Mouse (Mus musculus): ENCODE measurements around the gene Tcerg1l.

Tcerg1l gene

DNA sequence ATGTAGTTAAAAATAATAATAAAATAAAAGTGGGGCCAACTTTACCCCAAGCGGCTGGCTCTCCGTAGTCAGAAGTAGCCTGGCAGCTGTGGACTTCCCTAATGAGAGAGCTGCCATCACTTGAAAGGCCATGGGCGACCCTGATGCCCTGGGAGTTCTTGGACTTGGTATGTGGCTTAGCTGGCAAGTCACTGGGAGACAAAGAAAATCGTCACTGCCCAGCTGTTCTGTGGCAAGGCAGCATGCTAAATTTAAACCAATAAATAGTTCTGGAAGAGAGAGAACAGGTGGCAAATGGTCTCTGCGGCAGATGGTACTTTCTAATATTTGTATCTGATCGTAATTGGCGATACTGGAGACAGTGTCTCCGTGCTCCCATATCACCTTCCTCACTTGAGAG is 40.1 kb downstream of the Tcerg1l start:
- DNase-seq: no peak

DNA sequence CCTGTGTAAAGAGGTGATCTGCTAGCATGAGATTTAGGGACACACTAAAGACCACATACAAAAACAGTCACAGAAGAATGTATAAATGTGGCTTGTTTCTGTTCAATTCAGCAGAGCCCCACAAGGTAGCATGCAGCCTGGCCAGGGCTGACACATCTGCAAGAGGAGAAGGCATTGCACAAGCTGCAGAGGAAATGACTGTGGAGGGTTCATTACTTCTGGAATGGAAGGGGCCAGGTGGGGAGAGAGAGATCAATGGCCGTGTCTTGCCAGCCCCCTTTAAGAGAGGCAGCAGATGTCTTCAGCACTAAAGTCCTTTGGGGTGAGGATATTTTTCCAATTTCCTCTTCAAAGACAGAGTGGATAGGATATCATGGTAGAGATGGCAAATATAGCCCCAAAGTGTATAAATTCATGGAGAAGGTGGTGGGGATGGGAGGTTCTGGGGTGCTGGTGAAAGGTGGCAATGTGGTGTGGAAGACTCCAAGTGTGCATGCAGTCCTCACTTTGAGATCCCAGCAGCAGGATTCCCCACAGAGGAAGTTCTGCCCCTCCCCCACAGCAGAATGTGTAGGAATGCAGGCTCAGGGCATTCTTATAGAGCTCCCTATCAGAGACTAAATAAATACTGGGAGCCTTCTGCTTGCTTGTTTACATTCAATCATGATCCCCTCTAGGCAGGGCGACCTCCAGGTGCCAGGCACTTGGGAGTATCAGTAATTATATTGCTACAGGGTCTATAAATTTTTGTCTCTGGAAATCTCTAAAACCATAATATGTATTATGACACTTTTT is 40.7 kb downstream of the Tcerg1l start:
- no peak for DNase-seq

DNA sequence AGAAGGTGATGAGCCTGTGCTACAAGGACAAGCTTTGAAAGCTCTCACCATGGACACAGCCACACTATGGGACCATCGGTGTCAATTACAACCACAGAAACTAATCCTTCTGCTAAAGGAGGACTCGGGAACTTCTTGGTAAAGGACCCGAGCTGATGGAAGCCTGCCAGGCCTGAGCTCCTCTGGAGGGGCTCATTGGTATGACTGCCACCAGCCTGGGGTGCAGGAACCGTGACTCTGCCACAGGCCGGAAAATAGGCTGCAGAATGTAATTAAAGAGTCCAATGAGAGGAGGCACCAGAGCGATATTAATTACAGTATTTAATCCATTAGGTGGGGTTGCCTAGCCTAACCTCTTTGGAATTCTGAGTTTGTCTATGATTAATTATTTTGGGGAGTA is 52.1 kb downstream of the Tcerg1l start:
- no peak for DNase-seq

DNA sequence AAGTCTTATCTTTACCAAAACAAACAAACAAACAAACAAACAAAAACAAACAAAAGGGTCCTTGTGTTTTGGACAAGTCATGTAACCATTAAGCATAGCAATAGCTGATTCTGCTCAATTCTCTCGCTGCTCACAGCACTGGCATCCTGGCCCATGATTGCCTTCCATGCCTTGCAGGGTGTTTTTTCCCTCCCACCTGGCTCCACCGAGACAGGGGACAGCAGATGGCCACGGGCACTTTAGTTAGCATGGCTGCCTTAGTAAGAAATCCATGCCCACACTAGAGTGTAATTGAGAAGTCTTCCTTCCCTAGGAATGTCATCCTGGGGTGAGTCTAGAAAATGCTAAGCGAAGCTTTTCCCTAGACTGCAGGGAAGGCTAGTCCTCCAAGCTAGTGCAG is 59.1 kb downstream of the Tcerg1l start:
- DNase-seq: no peak

- no peak for DNase-seq
These were observed 59.6 kb downstream of the Tcerg1l start for GRCm38 (mm10) chr7:138337946-138338345.

GRCm38 (mm10) chr7:138332504-138333168 is 64.9 kb downstream of the Tcerg1l start:
- DNase-seq: no peak

DNA sequence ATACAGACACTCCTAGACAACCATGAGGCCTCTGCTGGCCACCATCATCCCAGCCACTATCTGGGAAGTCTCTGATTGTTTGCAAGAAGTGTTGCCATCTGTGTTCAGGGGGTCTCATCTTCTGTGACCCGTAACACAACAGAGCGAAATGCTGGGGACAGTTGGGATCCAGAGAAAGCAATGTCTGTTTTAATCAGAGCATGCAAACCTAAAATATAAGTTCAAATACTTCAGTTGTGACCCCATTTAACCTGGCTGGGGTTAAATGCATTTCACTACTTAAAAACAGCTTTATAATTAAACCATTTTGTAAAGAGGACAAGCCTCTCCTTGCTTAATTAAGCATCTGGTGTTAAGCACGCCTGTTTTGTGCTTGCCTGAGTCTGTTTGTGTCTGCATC is 66.3 kb downstream of the Tcerg1l start:
- no peak for DNase-seq

DNA sequence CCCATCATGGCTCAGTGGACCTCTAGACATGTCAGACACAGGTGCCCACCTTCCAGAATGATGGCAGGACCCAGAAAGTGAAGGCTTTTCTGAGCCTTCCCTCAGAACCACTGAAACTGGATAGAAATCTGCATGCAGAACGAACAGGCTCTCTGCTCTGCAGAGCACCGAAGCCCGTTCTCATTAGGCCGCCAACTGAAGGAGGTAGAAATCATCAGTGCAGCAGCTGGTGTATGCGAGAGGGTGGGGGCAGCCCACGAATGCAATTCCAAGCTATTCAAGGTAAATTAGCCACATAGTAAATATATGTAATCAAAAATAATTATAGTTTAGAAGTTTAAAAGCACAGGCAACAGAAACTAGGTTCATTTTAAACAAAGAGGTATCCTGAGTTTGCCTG is 68.9 kb downstream of the Tcerg1l start:
- DNase-seq: peak; percentile 11

- no peak for DNase-seq
These were observed 70.8 kb downstream of the Tcerg1l start for GRCm38 (mm10) chr7:138326760-138327159.

GRCm38 (mm10) chr7:138313733-138314132 is 83.8 kb downstream of the Tcerg1l start:
- no peak for DNase-seq

DNA sequence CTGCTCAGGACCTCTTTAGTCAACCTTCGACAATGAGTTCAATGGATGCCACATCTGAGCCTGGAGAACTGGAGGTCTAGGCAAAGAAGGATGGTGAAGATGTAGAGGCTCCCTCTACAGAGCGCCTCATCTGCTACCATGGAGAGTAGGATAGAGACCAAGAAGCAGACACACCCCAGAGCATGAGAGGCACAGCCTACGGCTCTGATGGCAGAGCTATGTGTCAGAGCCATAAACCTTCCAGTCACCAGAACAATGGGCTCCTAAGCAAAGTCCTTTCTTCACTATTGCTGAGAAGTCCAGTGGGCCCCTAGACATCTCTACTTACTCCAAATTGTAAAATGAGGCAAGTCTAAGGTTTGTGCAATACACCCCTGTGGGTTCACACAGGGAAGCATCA is 91.4 kb downstream of the Tcerg1l start:
- DNase-seq: no peak

GRCm38 (mm10) chr7:138284790-138285189 is 112.7 kb downstream of the Tcerg1l start:
- no peak for DNase-seq

- DNase-seq: no peak
These were observed 122.3 kb downstream of the Tcerg1l start for GRCm38 (mm10) chr7:138275263-138275662.

DNA sequence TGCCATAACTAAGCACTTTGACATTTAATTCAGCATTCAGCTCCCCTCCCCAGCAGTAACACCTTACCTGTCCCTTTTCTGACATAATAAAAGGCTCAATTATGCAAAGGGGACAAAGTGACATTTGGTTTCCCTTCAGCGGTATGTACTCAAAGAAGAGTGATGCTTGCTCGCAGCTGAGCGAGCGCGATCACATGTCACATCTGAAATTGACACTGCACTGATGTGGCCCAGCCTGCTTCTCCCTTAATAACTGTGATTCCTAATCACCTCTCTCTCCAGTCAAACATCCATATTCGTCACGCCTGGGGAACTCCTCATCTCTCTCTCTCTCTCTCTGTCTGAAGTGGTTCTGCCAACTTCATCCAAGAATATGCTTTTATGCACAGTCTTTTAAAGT is 126.2 kb downstream of the Tcerg1l start:
- no peak for DNase-seq

- DNase-seq: no peak
These were observed 128.1 kb downstream of the Tcerg1l start for GRCm38 (mm10) chr7:138269386-138269785.

- DNase-seq: no peak
These were observed 129.4 kb downstream of the Tcerg1l start for GRCm38 (mm10) chr7:138267976-138268646.

DNA sequence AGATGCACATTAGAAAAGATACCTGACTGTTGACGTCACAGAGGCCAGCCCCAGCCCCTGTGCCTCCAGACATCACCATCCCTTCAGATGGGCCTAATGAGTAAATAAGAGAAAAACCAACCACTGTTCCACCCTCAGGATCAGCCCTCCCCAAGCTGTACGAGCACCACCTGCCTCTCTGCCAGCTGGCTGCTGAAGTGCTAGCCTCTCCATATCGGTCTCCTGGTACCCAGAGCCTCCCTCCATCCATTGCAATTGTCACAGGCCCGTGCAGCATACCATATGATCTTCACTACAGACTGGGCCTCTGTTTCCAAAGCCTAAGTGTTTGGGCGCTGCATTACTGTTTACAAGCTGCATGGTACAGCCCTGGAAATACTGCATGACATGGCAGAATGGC is 148.9 kb downstream of the Tcerg1l start:
- DNase-seq: no peak

GRCm38 (mm10) chr7:138248176-138248575 is 149.4 kb downstream of the Tcerg1l start:
- peak; percentile 22 for DNase-seq

DNA sequence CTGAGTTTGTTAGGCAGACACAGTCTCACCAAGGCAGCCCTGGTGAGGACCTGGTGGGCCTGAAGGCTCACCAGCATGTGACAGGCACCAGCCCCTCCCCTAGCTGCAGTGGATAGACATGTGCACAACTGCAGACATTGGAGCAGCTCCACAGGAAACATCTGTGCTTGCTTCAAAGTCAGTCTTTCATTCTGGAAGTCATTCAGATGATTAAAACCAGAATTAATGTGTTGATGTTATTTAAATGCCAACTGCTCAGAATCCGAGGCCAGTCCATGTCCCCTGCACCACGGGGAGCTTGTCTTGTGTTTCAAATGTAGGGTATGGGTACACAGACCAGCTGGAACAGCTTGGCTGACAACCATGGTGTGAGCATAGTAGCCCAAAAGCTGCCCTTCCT is 150.8 kb downstream of the Tcerg1l start:
- DNase-seq: no peak

- no peak for DNase-seq
These were observed 155.3 kb downstream of the Tcerg1l start for GRCm38 (mm10) chr7:138242229-138242628.

DNA sequence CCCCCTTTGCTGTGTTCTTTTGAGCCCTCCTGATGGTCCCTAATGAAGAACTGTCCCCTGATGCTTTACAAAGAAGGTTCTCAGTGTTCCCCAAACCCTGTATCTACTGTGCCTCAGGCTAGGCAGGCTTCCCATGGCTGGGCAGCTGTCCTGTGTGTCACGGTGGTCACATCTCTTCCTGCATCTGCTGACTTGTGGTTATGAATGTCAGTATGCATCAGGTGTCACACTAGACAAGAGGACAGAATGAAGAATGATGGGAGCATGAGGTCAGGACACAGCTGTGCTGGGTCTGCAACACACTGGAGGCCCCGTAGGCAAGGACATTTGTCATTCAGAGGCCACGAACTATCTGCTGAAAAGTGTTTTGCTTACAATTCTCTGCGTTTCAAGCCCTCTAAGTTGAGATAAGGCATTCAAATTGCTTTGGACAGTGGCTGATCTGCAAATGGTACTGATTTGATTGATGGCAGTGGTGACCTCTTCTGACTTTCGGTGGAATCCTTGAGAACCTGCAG is 159.8 kb downstream of the Tcerg1l start:
- DNase-seq: no peak

- no peak for DNase-seq
These were observed 173.3 kb downstream of the Tcerg1l start for GRCm38 (mm10) chr7:138224252-138224651.

- no peak for DNase-seq
These were observed 174.6 kb downstream of the Tcerg1l start for GRCm38 (mm10) chr7:138222951-138223350.
